Mouse (Mus musculus) stomach, postnatal 0 days (tissue): ENCODE data around the gene Shd. TPM values are rescaled to one million over a fixed set of nuclear protein-coding genes. Genes with fewer than 3 reads are reported as not detected.

ENCODE experiments used
- ATAC-seq: fragments of 200-750 bp; cut with Nextera tagmentation; 2 replicates; pipeline ENCODE4 v1.8.0; 2017; ENCODE audit not compliant: low FRiP score, low TSS enrichment
- DNase-seq: peaks from one replicate; pipeline ENCODE4 v3.0.0-alpha.2; 2016; ENCODE audit warnings: low spot score
- H3K27ac ChIP-seq: fragments of 300-500 bp; sonication (generic); replicated peaks from 2 replicates; pipeline ENCODE4 v1.5.1; 2014; ENCODE audit warnings: mild to moderate bottlenecking, control low read depth
- H3K27me3 ChIP-seq: fragments of 300-500 bp; sonication (generic); 2 replicates; pipeline ENCODE4 v1.6.1; 2014; ENCODE audit warnings: low read length; ENCODE audit not compliant: control insufficient read depth, insufficient read depth
- H3K36me3 ChIP-seq: fragments of 300-500 bp; sonication (generic); 2 replicates; pipeline ENCODE4 v1.6.1; 2014; ENCODE audit warnings: low read length, mixed read lengths; ENCODE audit not compliant: control insufficient read depth, insufficient read depth
- H3K4me1 ChIP-seq: fragments of 300-500 bp; sonication (generic); replicated peaks from 2 replicates; pipeline ENCODE4 v1.6.1; 2014; ENCODE audit warnings: antibody characterized with exemption; ENCODE audit not compliant: control insufficient read depth, insufficient read depth
- H3K4me2 ChIP-seq: fragments of 300-500 bp; sonication (generic); replicated peaks from 2 replicates; pipeline ENCODE4 v1.6.1; 2014; ENCODE audit warnings: low read depth, mild to moderate bottlenecking, control low read depth, moderate library complexity
- H3K4me3 ChIP-seq: fragments of 300-500 bp; sonication (generic); 2 replicates; pipeline ENCODE4 v1.5.1; 2014; ENCODE audit warnings: low read depth, low read length, control low read depth
- H3K9ac ChIP-seq: fragments of 300-500 bp; sonication (generic); 2 replicates; pipeline ENCODE4 v1.6.1; 2014; ENCODE audit warnings: mild to moderate bottlenecking, low read length, control low read depth, mixed read lengths
- H3K9me3 ChIP-seq: fragments of 300-500 bp; sonication (generic); 2 replicates; pipeline ENCODE4 v1.6.1; 2016; ENCODE audit warnings: low read length; ENCODE audit not compliant: control insufficient read depth
- CTCF ChIP-seq: IDR thresholded peaks from 2 replicates; pipeline ENCODE4 v1.5.1; 2016; ENCODE audit warnings: antibody characterized with exemption, low read depth, mild to moderate bottlenecking, moderate library complexity
- EP300 ChIP-seq: optimal IDR thresholded peaks from 2 replicates; pipeline ENCODE3; 2016; ENCODE audit warnings: antibody characterized with exemption
- WGBS: fragments of 180-500 bp; shearing (Covaris S2); extraction: QIAGEN DNeasy Blood & Tissue Kit; methylation state at CpG from one replicate; pipeline ENCODE4 v1.1.7; 2014; 5-methylcytosine and 5-hydroxymethylcytosine counted together
- polyA plus RNA-seq: library from polyadenylated mRNA; unstranded; fragments of >200 nt; fragmentation: Nextera tagmentation; extraction: Ambion mirVana; gene quantifications from 2 replicates; pipeline ENCODE4 v1.2.1, GENCODE M21; 2015

Shd gene
- polyA plus RNA-seq, 1 experiment from 2014 or later: 3.4 TPM

GRCm38 (mm10) chr17:56017848-56018247, 47.6 kb downstream of the Shd start:
- no peak for TF ChIP-seq CTCF
- no peak for TF ChIP-seq EP300

GRCm38 (mm10) chr17:56018347-56019131, 48.3 kb downstream of the Shd start:
- Histone ChIP-seq H3K9ac (no peak overlapping the region), H3K36me3 (peaks cover 36% of the 10 kb centered on the region), H3K4me3 (no peak overlapping the region), H3K9me3 (no peaks in the 10 kb centered on the region), H3K27ac (no peak overlapping the region), H3K4me2 (no peak overlapping the region), H3K4me1 (no peaks in the 10 kb centered on the region), H3K27me3 (no peaks in the 10 kb centered on the region)
- ATAC-seq (peak; percentile 72), DNase-seq (peak; percentile 68)
- TF ChIP-seq CTCF (peak; percentile 77), EP300 (no peak)
- 64% methylated on average over 20 of the region's 20 CpGs for WGBS

More at GRCm38 (mm10) chr17:56017848-56018247, 47.6 kb downstream of the Shd start:
- Histone ChIP-seq H3K4me2 (no peak overlapping the region), H3K36me3 (peaks cover 40% of the 10 kb centered on the region), H3K9ac (no peak overlapping the region), H3K4me3 (no peak overlapping the region), H3K4me1 (no peaks in the 10 kb centered on the region), H3K27me3 (no peaks in the 10 kb centered on the region), H3K27ac (no peak overlapping the region), H3K9me3 (no peaks in the 10 kb centered on the region)
- ATAC-seq (no peak), DNase-seq (no peak)
- WGBS: 87% methylated on average over 7 of the region's 7 CpGs

DNA sequence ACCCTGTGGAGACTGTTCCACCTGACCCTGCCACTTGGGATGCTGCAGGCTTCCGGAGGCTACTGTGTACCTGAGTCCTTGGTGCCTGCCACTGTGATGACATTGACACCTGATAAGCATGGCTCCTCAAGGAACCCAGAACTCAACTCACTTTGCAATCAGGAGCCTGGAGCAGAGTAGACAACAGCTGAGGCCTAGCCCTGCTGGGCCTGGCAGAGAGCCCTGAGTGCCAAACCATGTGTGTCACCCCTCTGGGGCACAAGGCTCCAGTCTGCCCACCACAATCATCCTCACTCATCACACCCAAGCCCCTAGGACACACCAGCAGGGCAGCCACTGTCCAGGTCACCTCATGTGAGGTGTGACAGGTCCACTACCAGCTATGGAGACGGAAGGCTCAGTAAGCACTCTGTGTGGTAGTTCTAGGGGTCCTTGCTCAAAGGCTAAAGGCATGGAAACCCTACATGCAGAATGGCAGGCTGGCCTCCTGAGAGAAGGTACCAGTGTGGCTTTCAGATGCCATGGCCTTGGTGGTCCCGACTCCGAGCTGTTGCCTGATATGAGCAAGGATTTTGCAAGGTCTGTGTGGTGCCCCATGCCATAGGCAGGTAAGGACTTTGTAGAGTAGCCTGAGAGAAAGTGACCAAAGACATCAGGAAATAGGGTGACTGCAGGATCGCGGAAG, 50.3 kb downstream of the Shd start:
- WGBS: 96% methylated on average over 6 of the region's 6 CpGs
- H3K36me3 ChIP-seq: peaks cover 29% of the 10 kb centered on the region

DNA sequence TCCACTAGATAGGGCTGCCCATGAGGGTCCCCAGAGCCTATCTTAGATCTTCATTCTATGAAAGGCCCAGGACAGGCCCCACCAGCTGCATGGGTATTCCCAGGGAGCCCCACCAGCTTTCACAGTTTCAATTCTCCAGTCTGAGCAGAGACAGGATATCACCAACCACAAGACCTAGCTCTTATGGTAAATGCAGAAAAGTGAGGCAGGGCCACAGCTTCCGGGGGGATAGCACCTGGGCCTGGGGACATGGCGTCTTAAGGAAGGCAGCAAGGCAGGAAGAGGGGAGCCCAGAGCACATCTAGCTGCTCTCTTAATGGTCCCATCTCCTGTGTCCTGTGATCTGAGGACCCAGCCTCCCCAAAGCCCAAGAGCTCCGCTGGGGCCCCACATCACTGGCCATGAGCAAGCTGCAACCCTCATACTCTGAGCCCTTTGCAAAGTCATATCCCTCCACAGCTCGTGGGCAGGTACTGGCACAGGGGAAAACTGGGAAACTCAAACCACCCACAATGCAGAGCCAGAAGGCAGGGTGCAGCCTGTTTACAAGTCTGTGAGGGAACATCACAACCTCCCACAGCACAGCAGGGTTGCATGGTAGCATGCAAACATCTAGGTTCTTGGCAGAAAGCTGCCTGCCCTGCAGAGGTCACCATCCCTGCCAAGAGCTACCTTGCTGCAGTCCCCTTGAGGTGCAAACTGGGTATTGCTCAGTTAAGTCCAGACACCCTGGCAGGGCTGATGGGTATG, 51.1 kb downstream of the Shd start:
- no peak for TF ChIP-seq CTCF
- TF ChIP-seq EP300: no peak
- Histone ChIP-seq H3K4me3 (no peak overlapping the region), H3K9ac (no peak overlapping the region), H3K27ac (no peak overlapping the region), H3K27me3 (no peaks in the 10 kb centered on the region), H3K36me3 (peaks cover 22% of the 10 kb centered on the region), H3K4me1 (no peaks in the 10 kb centered on the region), H3K9me3 (no peaks in the 10 kb centered on the region), H3K4me2 (no peak overlapping the region)
- 73% methylated on average over 3 of the region's 4 CpGs for WGBS
- DNase-seq (no peak), ATAC-seq (no peak)

More for the DNA sequence above, 50.3 kb downstream of the Shd start:
- TF ChIP-seq CTCF (no peak), EP300 (no peak)
- Histone ChIP-seq H3K4me2 (no peak overlapping the region), H3K9ac (no peak overlapping the region), H3K27me3 (no peaks in the 10 kb centered on the region), H3K4me1 (no peaks in the 10 kb centered on the region), H3K4me3 (no peak overlapping the region), H3K27ac (no peak overlapping the region), H3K9me3 (no peaks in the 10 kb centered on the region)
- DNase-seq (no peak), ATAC-seq (no peak)

DNA sequence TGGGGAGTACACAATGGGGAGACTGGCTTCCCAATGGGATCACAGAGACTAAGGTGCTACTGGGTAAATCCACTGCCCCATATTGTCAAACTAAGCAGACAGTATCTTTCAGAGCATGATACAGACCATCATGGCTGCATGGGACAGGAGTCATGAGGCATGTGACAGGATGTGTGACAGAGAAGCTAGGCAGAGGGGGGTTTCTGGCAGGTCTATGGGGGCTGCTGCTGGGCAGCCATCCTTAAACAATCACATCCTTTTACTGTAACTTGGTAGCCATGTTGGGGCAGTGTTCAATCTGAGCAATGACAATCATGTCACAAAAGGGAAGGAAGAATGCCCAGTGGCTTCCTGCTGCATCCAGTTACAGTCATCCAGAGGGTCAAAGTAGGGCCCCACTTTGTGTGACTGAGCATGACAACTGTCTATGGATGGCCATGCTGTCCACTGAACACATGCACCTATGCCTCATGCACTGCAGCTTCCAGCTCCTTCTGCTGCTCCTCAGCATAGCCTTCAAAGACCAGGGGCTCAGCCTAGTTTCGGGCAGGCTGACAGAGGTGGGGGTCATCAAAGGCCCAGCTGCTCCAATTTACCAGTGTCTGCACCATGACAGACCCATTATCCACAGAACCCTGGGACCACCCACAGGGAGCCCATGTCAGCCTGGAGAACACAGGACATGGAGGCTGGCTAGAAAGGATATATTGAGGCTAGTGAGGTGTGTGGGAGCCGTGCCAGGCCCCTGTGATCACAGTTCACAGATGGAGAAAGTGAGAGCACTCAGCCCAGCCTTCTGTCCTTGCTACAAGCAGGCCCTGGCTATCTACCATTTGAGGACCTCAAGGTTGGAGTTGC, 52.1 kb downstream of the Shd start:
- no peak for TF ChIP-seq EP300
- TF ChIP-seq CTCF: no peak
- peak overlapping the region; percentile 76; the same call in 1 of the 2 replicates for H3K27ac ChIP-seq
- no peaks in the 10 kb centered on the region for H3K9me3 ChIP-seq
- no peak for ATAC-seq
- H3K9ac ChIP-seq: no peak overlapping the region
- no peak overlapping the region for H3K4me3 ChIP-seq
- H3K4me1 ChIP-seq: no peaks in the 10 kb centered on the region
- no peaks in the 10 kb centered on the region for H3K27me3 ChIP-seq
- H3K4me2 ChIP-seq: no peak overlapping the region
- peaks cover 15% of the 10 kb centered on the region for H3K36me3 ChIP-seq
- DNase-seq: no peak
- 80% methylated on average over 2 of the region's 2 CpGs for WGBS
